Mouse (Mus musculus) intestine, postnatal 0 days (tissue): ENCODE data around the gene Slc9a4. TPM values are rescaled to one million over a fixed set of nuclear protein-coding genes. Genes with fewer than 3 reads are reported as not detected.

Source experiments
- ATAC-seq: fragments of 200-750 bp; cut with Nextera tagmentation; 2 replicates; pipeline ENCODE4 v1.8.0; 2017; ENCODE audit warnings: mild to moderate bottlenecking, moderate TSS enrichment, moderate library complexity
- H3K27ac ChIP-seq: fragments of 300-500 bp; sonication (generic); 2 replicates; pipeline ENCODE4 v1.5.1; 2014; ENCODE audit warnings: mild to moderate bottlenecking, low read depth, low read length, moderate library complexity
- H3K27me3 ChIP-seq: fragments of 300-500 bp; sonication (generic); replicated peaks from 2 replicates; pipeline ENCODE4 v1.6.1; 2014; ENCODE audit warnings: low read length, mixed read lengths; ENCODE audit not compliant: control insufficient read depth, insufficient read depth
- H3K36me3 ChIP-seq: fragments of 300-500 bp; sonication (generic); 2 replicates; pipeline ENCODE4 v1.6.1; 2014; ENCODE audit warnings: mild to moderate bottlenecking, moderate library complexity; ENCODE audit not compliant: control insufficient read depth, insufficient read depth
- H3K4me1 ChIP-seq: fragments of 300-500 bp; sonication (generic); replicated peaks from 2 replicates; pipeline ENCODE4 v1.6.1; 2014; ENCODE audit warnings: antibody characterized with exemption, low read length, mixed read lengths; ENCODE audit not compliant: control insufficient read depth, insufficient read depth
- H3K4me2 ChIP-seq: fragments of 300-500 bp; sonication (generic); replicated peaks from 2 replicates; pipeline ENCODE4 v1.6.1; 2014; ENCODE audit warnings: low read depth, mild to moderate bottlenecking, moderate library complexity
- H3K4me3 ChIP-seq: fragments of 300-500 bp; sonication (generic); 2 replicates; pipeline ENCODE4 v1.5.1; 2014; ENCODE audit warnings: low read depth, low read length
- H3K9ac ChIP-seq: fragments of 300-500 bp; sonication (generic); 2 replicates; pipeline ENCODE4 v1.6.1; 2014; ENCODE audit warnings: mild to moderate bottlenecking, low read depth, low read length
- H3K9me3 ChIP-seq: fragments of 300-500 bp; sonication (generic); 2 replicates; pipeline ENCODE4 v1.6.1; 2016; ENCODE audit warnings: mixed run types; ENCODE audit not compliant: control insufficient read depth
- CTCF ChIP-seq: sonication (generic); IDR thresholded peaks from 2 replicates; pipeline ENCODE4 v1.5.1; 2016; ENCODE audit warnings: low read depth, mild to moderate bottlenecking, control low read depth, antibody characterized with exemption, moderate library complexity
- WGBS: fragments of 180-500 bp; shearing (Covaris S2); extraction: QIAGEN DNeasy Blood & Tissue Kit; methylation state at CpG from one replicate; pipeline ENCODE4 v1.1.7; 2014; 5-methylcytosine and 5-hydroxymethylcytosine counted together
- polyA plus RNA-seq: library from polyadenylated mRNA; unstranded; fragments of >200 nt; fragmentation: Nextera tagmentation; extraction: Ambion mirVana; gene quantifications from 2 replicates; pipeline ENCODE4 v1.2.1, GENCODE M21; 2015

Slc9a4 gene
- 0.20 and 0.38 TPM in 2 replicates for polyA plus RNA-seq

GRCm38 (mm10) chr1:40579784-40580183, at the start of gene Slc9a4:
Gene Slc9a4 (plus strand): TSS chr1:40580081.
- Histone ChIP-seq H3K4me3 (peak within 1 kb of the TSS; percentile 17; the same call in 1 of the 2 replicates), H3K27ac (no peak within 1 kb of the TSS), H3K36me3 (no peaks in the 10 kb centered on the region), H3K4me2 (peak within 1 kb of the TSS; percentile 60), H3K27me3 (no peaks in the 10 kb centered on the region), H3K9ac (no peak within 1 kb of the TSS), H3K9me3 (no peaks in the 10 kb centered on the region), H3K4me1 (no peaks in the 10 kb centered on the region)
- peak; percentile 94 for TF ChIP-seq CTCF
- WGBS, result 5% methylated on average over 7 of the region's 7 CpGs
- no peak for ATAC-seq

DNA sequence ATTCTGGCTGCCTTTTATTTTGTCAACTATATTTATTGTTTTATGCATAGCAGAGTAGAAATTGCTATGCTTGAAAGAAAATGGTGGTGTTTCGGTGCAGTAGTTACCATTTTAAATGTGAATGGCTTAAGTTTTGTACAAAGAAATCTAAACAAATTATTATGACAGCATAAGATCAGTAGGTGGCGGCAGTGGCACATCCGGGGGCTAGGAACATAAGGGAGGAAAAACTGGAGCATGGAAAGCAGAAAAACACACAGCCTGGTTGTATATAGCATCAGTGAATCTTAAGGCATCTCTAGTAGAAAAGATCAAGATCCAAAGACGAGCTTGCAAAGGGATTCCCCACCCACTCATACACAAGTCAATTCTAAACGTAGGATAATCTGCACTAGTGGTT, 42.3 kb upstream of the Slc9a4 start:
- H3K4me3 ChIP-seq, result no peak overlapping the region

DNA sequence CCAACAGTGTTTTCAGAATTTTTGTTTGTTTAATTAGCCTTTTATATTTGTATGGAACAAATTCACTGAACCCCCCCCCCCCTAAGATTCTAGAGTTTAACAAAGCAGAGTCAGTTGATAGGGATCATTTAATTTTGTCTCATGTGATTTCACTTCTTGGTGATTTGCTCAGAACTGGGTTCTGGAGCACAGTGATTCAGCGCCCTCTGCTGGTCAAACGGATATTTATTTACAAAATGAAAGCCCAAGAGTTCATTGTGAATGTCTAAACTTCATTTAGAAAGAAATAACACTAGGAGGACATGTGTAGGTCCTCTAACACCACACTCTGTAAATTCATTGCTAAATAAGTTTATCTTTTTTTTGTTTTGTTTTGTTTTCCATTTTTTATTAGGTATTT, 35.2 kb upstream of the Slc9a4 start:
- no peak for ATAC-seq
- 0% methylated on average over 2 of the region's 2 CpGs for WGBS
- H3K9me3 ChIP-seq, result no peaks in the 10 kb centered on the region

More for the DNA sequence above, 42.3 kb upstream of the Slc9a4 start:
- Histone ChIP-seq H3K36me3 (no peaks in the 10 kb centered on the region), H3K9me3 (no peaks in the 10 kb centered on the region), H3K27ac (no peak overlapping the region), H3K4me2 (no peak overlapping the region), H3K4me1 (no peaks in the 10 kb centered on the region), H3K27me3 (no peaks in the 10 kb centered on the region), H3K9ac (no peak overlapping the region)
- 69% methylated on average over 5 of the region's 5 CpGs for WGBS
- no peak for ATAC-seq
- peak; percentile 61 for TF ChIP-seq CTCF

DNA sequence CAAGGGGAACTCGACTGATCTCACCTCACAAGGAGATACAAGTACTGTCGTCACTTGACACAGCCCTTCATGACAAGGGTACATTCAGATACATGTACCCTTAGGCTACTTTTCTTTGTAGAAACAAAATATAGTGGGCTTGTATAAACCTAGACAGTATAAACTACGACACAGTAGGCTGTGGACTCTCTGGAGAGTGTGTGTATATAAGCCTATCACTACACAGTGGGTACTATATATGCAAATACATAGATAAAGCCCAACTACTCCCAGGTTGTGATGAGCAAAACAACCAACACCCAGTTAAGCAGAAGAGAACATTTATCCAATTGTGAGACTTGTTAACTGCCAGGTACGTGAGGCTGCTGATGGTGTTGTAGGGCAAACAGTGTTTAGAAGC, 33.2 kb upstream of the Slc9a4 start:
- no peak for TF ChIP-seq CTCF
- no peak overlapping the region for H3K27ac ChIP-seq
- H3K9ac ChIP-seq, result no peak overlapping the region
- no peak for ATAC-seq
- H3K4me1 ChIP-seq, result no peaks in the 10 kb centered on the region
- H3K9me3 ChIP-seq, result no peaks in the 10 kb centered on the region
- H3K27me3 ChIP-seq, result no peaks in the 10 kb centered on the region
- WGBS, result 74% methylated on average over 4 of the region's 4 CpGs
- H3K4me2 ChIP-seq, result no peak overlapping the region
- H3K36me3 ChIP-seq, result no peaks in the 10 kb centered on the region
- no peak overlapping the region for H3K4me3 ChIP-seq

More for the DNA sequence above, 35.2 kb upstream of the Slc9a4 start:
- no peaks in the 10 kb centered on the region for H3K36me3 ChIP-seq
- H3K27me3 ChIP-seq, result no peaks in the 10 kb centered on the region
- H3K4me3 ChIP-seq, result no peak overlapping the region
- no peak overlapping the region for H3K9ac ChIP-seq
- no peaks in the 10 kb centered on the region for H3K4me1 ChIP-seq
- peak; percentile 82 for TF ChIP-seq CTCF
- no peak overlapping the region for H3K27ac ChIP-seq
- no peak overlapping the region for H3K4me2 ChIP-seq

- H3K4me2 ChIP-seq, result no peak overlapping the region
- no peak overlapping the region for H3K27ac ChIP-seq
- TF ChIP-seq CTCF, result no peak
- H3K9me3 ChIP-seq, result no peaks in the 10 kb centered on the region
- no peak for ATAC-seq
- H3K36me3 ChIP-seq, result no peaks in the 10 kb centered on the region
- no peak overlapping the region for H3K9ac ChIP-seq
- no peak overlapping the region for H3K4me3 ChIP-seq
- 75% methylated on average over 11 of the region's 11 CpGs for WGBS
- no peaks in the 10 kb centered on the region for H3K27me3 ChIP-seq
- H3K4me1 ChIP-seq, result no peaks in the 10 kb centered on the region
Observed at GRCm38 (mm10) chr1:40547064-40547572, 32.8 kb upstream of the Slc9a4 start.

GRCm38 (mm10) chr1:40547762-40548161, 32.1 kb upstream of the Slc9a4 start:
- H3K9me3 ChIP-seq, result no peaks in the 10 kb centered on the region
- no peak overlapping the region for H3K9ac ChIP-seq
- no peaks in the 10 kb centered on the region for H3K27me3 ChIP-seq
- WGBS, result 26% methylated on average over 10 of the region's 10 CpGs
- no peak overlapping the region for H3K4me2 ChIP-seq
- H3K27ac ChIP-seq, result no peak overlapping the region
- ATAC-seq, result peak; percentile 51
- TF ChIP-seq CTCF, result no peak
- H3K4me3 ChIP-seq, result no peak overlapping the region
- H3K4me1 ChIP-seq, result no peaks in the 10 kb centered on the region
- H3K36me3 ChIP-seq, result no peaks in the 10 kb centered on the region

DNA sequence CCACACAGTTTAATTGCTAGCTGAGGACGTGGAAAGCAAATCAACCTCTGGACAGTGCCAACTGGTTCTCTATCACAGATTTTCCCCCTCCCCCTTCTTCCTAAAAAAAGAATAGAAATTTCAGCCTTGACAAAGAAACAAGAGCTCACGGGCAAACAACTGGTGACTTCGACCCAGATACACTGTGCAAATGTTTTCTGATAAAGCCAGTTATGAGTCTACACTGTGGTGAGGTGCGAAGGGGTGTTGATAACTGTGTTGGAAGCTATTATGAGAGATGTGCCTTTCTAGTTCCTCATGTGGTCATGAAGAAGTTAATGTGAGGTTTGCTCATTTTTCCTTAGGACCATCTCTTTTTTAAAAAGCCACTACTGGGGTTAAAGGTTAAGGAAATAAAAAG, 10.5 kb upstream of the Slc9a4 start:
- Histone ChIP-seq H3K9ac (no peak overlapping the region), H3K36me3 (no peaks in the 10 kb centered on the region), H3K4me1 (no peaks in the 10 kb centered on the region), H3K9me3 (no peaks in the 10 kb centered on the region), H3K27me3 (no peaks in the 10 kb centered on the region), H3K4me2 (no peak overlapping the region), H3K4me3 (no peak overlapping the region), H3K27ac (no peak overlapping the region)
- 64% methylated on average over 4 of the region's 4 CpGs for WGBS
- ATAC-seq, result no peak
- no peak for TF ChIP-seq CTCF
